Mouse (Mus musculus): ENCODE results near the gene Lamp2.

DNA sequence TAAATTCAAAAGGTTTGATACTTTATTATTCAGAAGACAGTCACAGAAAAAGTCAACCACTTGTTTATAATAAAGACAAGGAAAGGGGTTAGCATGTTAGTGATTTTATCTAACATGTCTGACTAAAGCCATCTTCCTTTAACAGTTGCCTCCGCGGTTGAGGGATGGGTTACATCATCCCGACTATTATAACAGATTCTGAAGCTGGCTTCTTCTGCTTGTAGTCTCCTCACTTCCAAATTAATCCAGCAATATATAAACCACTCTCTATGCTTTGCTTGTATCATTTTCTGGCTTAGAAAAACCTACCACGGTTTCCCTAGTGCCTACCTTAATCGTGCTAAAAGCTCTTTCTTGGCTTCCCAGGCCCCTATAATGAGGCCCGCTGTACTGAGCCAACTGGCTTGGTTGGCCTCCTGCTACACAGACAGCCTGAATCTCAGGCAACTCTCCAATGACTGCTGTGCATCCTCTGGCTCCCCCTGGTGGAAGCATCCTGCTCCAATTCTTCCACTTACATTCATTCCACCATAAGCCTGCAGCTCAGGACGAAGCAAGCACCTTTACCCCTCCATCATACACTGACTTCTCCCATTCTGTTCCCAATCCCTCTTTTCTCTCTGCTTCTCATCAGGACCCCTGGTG is 18.0 kb downstream of the Lamp2 start:
- TF ChIP-seq CTCF (IDR thresholded peaks at IDR 0.05; ENCODE audit: low read depth, low read length) (peak; percentile 35), POLR2A (IDR thresholded peaks at IDR 0.05; ENCODE audit: borderline replicate concordance, low read depth, low read length) (no peak)

All from bone marrow macrophage, adult 2 months (primary cell).